Mouse (Mus musculus): ENCODE measurements around the gene Cenpv. TPM values are rescaled to one million over a fixed set of nuclear protein-coding genes. Genes with fewer than 3 reads are reported as not detected.

Cenpv gene
- polyA plus RNA-seq, 2 experiments: 22.3 to 26.6 TPM

- ATAC-seq (ENCODE audit: insufficient read depth) (no peak), DNase-seq (ENCODE audit: low read depth in 3 of 3, low spot score in 3 of 3) (no peak)
- Histone ChIP-seq H3K27ac (no peak overlapping the region), H3K4me3 (ENCODE audit: insufficient read depth in 1 of 2, low read depth in 2 of 2, low read length in 2 of 2) (no peak overlapping the region), H3K9ac (replicated peaks) (no peak overlapping the region), H3K4me2 (ENCODE audit: low read depth) (no peak overlapping the region), H3K4me1 (replicated peaks; ENCODE audit: control insufficient read depth in 2 of 2, insufficient read depth in 2 of 2, low read length in 1 of 2) (no peaks in the 10 kb centered on the region), H3K36me3 (replicated peaks; ENCODE audit: control insufficient read depth, insufficient read depth, low read depth) (no peaks in the 10 kb centered on the region), H3K27me3 (ENCODE audit: control insufficient read depth, insufficient read depth, low read length) (no peaks in the 10 kb centered on the region), H3K9me3 (ENCODE audit: control insufficient read depth, low read length) (no peaks in the 10 kb centered on the region)
- WGBS (ENCODE audit: insufficient replicate concordance): 67% methylated on average over 4 of the region's 4 CpGs
- TF ChIP-seq CTCF (IDR thresholded peaks at IDR 0.05; ENCODE audit: low read depth) (no peak), EP300 (IDR thresholded peaks at IDR 0.05; ENCODE audit: low read depth) (no peak)
Observed at GRCm38 (mm10) chr11:62507683-62508082, 31.4 kb downstream of the Cenpv start.

DNA sequence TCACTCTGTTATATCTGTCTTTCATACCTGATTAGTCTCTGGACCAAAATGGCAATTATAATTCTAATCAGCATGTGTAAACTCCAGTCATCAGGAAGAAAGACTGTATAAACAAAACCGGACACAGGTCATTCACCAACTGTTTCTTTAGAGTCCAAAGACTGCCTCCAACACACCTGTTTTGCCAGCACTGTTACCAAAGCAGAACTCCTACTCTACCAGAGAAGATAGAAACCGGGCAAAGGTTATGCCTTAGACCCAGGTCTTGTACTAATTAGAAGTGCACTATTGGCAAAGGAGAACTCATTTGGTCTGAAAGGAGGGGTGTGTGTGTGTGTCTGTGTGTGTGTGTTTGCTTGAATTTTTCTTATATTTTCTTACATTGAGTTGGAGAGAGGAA lies 38.5 kb downstream of the Cenpv start:
- no peak overlapping the region for H3K9ac ChIP-seq (replicated peaks)
- ATAC-seq (ENCODE audit: insufficient read depth) (no peak), DNase-seq (ENCODE audit: low read depth in 3 of 3, low spot score in 3 of 3) (no peak)
- H3K27me3 ChIP-seq (ENCODE audit: control insufficient read depth, insufficient read depth, low read length): no peaks in the 10 kb centered on the region
- WGBS (ENCODE audit: insufficient replicate concordance): 72% methylated on average over 2 of the region's 2 CpGs
- peaks cover 0 to 7% of the 10 kb centered on the region in 2 experiments; a peak in 2 of 4 replicates for H3K4me1 ChIP-seq (replicated peaks; ENCODE audit: control insufficient read depth in 2 of 2, insufficient read depth in 2 of 2, low read length in 1 of 2)
- no peak for TF ChIP-seq CTCF (IDR thresholded peaks at IDR 0.05; ENCODE audit: low read depth)
- no peak for TF ChIP-seq EP300 (IDR thresholded peaks at IDR 0.05; ENCODE audit: low read depth)
- no peak overlapping the region for H3K4me2 ChIP-seq (ENCODE audit: low read depth)
- no peak overlapping the region for H3K27ac ChIP-seq
- H3K9me3 ChIP-seq (ENCODE audit: control insufficient read depth, low read length): no peaks in the 10 kb centered on the region
- H3K36me3 ChIP-seq (replicated peaks; ENCODE audit: control insufficient read depth, insufficient read depth, low read depth): no peaks in the 10 kb centered on the region
- H3K4me3 ChIP-seq (ENCODE audit: insufficient read depth in 1 of 2, low read depth in 2 of 2, low read length in 2 of 2): no peak overlapping the region

DNA sequence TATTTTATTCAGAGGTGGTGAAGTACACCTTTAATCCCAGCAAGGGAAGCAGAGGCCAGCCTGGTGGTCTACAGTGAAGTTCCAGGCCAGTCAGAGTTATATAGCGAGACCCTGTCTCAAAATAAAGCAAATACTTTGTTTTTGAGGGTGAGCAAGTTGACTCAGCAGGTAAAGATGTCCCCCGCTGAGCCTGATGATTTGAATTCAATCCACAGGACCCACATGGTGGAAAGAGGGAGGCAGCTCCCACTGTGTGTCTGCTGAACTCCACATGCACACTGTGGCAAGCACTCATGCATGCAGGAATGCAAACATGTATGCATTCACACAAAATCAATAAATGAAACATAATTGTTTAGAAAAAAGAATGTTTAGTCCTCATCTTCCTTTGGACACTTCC lies 40.3 kb downstream of the Cenpv start:
- 83% methylated on average over 2 of the region's 2 CpGs for WGBS (ENCODE audit: insufficient replicate concordance)
- DNase-seq (ENCODE audit: low read depth in 3 of 3, low spot score in 3 of 3) (no peak), ATAC-seq (ENCODE audit: insufficient read depth) (no peak)
- Histone ChIP-seq H3K4me2 (ENCODE audit: low read depth) (no peak overlapping the region), H3K4me1 (replicated peaks; ENCODE audit: control insufficient read depth in 2 of 2, insufficient read depth in 2 of 2, low read length in 1 of 2) (peaks cover 0 to 17% of the 10 kb centered on the region in 2 experiments; a peak in 2 of 4 replicates), H3K27ac (no peak overlapping the region), H3K4me3 (ENCODE audit: insufficient read depth in 1 of 2, low read depth in 2 of 2, low read length in 2 of 2) (no peak overlapping the region), H3K9ac (replicated peaks) (no peak overlapping the region), H3K9me3 (ENCODE audit: control insufficient read depth, low read length) (no peaks in the 10 kb centered on the region), H3K36me3 (replicated peaks; ENCODE audit: control insufficient read depth, insufficient read depth, low read depth) (no peaks in the 10 kb centered on the region), H3K27me3 (ENCODE audit: control insufficient read depth, insufficient read depth, low read length) (no peaks in the 10 kb centered on the region)
- no peak for TF ChIP-seq EP300 (IDR thresholded peaks at IDR 0.05; ENCODE audit: low read depth)
- TF ChIP-seq CTCF (IDR thresholded peaks at IDR 0.05; ENCODE audit: low read depth): no peak

DNA sequence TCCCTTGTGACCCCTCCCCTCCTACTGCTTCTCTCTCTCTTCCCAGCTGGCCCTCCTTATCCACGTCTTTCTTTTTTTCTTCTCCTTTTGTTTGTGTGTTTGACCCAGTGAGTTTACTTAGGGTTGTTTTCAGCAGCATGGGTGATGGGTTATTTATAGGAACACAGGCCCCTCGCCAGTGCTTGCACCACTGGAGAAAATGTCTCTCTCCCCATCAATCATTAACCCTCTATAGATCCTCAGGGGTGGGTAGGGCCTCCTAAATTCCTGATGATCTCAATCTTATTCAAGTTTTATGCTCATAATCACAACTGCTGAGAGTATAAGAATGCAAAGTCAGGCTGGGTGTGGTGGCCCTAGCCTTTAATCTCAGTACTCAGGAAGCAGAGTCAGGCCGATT lies 41.9 kb downstream of the Cenpv start:
- ATAC-seq (ENCODE audit: insufficient read depth) (no peak), DNase-seq (ENCODE audit: low read depth in 3 of 3, low spot score in 3 of 3) (no peak)
- 53% methylated on average over 3 of the region's 3 CpGs for WGBS (ENCODE audit: insufficient replicate concordance)
- peaks cover 0 to 17% of the 10 kb centered on the region in 2 experiments; a peak in 2 of 4 replicates for H3K4me1 ChIP-seq (replicated peaks; ENCODE audit: control insufficient read depth in 2 of 2, insufficient read depth in 2 of 2, low read length in 1 of 2)
- no peak overlapping the region for H3K4me2 ChIP-seq (ENCODE audit: low read depth)
- H3K27ac ChIP-seq: no peak overlapping the region
- H3K27me3 ChIP-seq (ENCODE audit: control insufficient read depth, insufficient read depth, low read length): no peaks in the 10 kb centered on the region
- no peak for TF ChIP-seq EP300 (IDR thresholded peaks at IDR 0.05; ENCODE audit: low read depth)
- TF ChIP-seq CTCF (IDR thresholded peaks at IDR 0.05; ENCODE audit: low read depth): no peak
- no peaks in the 10 kb centered on the region for H3K9me3 ChIP-seq (ENCODE audit: control insufficient read depth, low read length)
- no peak overlapping the region for H3K4me3 ChIP-seq (ENCODE audit: insufficient read depth in 1 of 2, low read depth in 2 of 2, low read length in 2 of 2)
- no peak overlapping the region for H3K9ac ChIP-seq (replicated peaks)
- no peaks in the 10 kb centered on the region for H3K36me3 ChIP-seq (replicated peaks; ENCODE audit: control insufficient read depth, insufficient read depth, low read depth)

DNA sequence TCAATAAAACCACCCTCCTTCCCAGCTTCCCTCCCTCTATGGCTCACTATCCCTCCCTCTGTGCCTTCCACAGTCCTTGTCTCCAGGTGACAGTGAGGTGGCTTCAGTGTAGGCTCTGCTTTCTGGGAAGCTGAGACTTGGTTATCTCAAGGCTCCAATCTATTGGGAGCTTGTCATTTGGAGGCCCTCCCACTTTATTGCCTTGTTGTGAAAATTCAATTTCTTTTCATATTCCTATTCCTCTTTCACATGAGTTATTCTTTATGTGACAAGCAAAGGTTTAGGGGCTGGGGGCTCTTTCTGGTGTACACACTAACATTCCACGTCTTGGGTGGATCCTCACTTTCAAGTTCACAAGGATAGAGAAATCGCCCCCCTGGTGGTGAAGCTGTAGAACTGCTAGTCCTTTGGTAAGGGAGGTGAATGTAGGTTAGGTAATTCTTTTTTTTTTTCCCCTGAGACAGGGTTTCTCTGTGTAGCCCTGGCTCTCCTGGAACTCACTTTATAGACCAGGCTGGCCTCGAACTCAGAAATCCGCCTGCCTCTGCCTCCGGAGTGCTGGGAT lies 42.8 kb downstream of the Cenpv start:
- Histone ChIP-seq H3K4me2 (ENCODE audit: low read depth) (no peak overlapping the region), H3K4me3 (ENCODE audit: insufficient read depth in 1 of 2, low read depth in 2 of 2, low read length in 2 of 2) (no peak overlapping the region)

More for the DNA sequence above, 42.8 kb downstream of the Cenpv start:
- Histone ChIP-seq H3K27ac (no peak overlapping the region), H3K9me3 (ENCODE audit: control insufficient read depth, low read length) (no peaks in the 10 kb centered on the region), H3K9ac (replicated peaks) (no peak overlapping the region), H3K36me3 (replicated peaks; ENCODE audit: control insufficient read depth, insufficient read depth, low read depth) (no peaks in the 10 kb centered on the region), H3K4me1 (replicated peaks; ENCODE audit: control insufficient read depth in 2 of 2, insufficient read depth in 2 of 2, low read length in 1 of 2) (peaks cover 0 to 17% of the 10 kb centered on the region in 2 experiments; a peak in 2 of 4 replicates), H3K27me3 (ENCODE audit: control insufficient read depth, insufficient read depth, low read length) (no peaks in the 10 kb centered on the region)
- 33% methylated on average over 5 of the region's 5 CpGs for WGBS (ENCODE audit: insufficient replicate concordance)
- ATAC-seq (ENCODE audit: insufficient read depth) (no peak), DNase-seq (ENCODE audit: low read depth in 3 of 3, low spot score in 3 of 3) (peak in 1 of 3 experiments; percentile 31)
- TF ChIP-seq EP300 (IDR thresholded peaks at IDR 0.05; ENCODE audit: low read depth): no peak
- TF ChIP-seq CTCF (IDR thresholded peaks at IDR 0.05; ENCODE audit: low read depth): peak; percentile 80

Measured in liver, embryonic 14.5 days (tissue).